Mouse (Mus musculus) liver, embryonic 12.5 days (tissue): ENCODE results near the gene Macrod1. TPM values are rescaled to one million over a fixed set of nuclear protein-coding genes. Genes with fewer than 3 reads are reported as not detected.
A peak's percentile ranks its signal among the peaks of the same experiment; 100 is the strongest.

Experiments used
- ATAC-seq: fragments of 200-750 bp; cut with Nextera tagmentation; 2 replicates; pipeline ENCODE4 v1.8.0; 2017; ENCODE audit warnings: moderate number of reproducible peaks, mild to moderate bottlenecking, moderate library complexity
- H3K27ac ChIP-seq: fragments of 300-500 bp; sonication (generic); 2 replicates; pipeline ENCODE4 v1.5.1; 2016; ENCODE audit warnings: mild to moderate bottlenecking
- H3K27me3 ChIP-seq: fragments of 300-500 bp; sonication (generic); replicated peaks from 2 replicates; pipeline ENCODE4 v1.6.1; 2016; ENCODE audit warnings: mild to moderate bottlenecking, moderate library complexity
- H3K36me3 ChIP-seq: fragments of 300-500 bp; sonication (generic); 2 replicates; pipeline ENCODE4 v1.6.1; 2016; ENCODE audit warnings: mild to moderate bottlenecking, moderate library complexity
- H3K4me1 ChIP-seq: fragments of 300-500 bp; sonication (generic); 2 replicates; pipeline ENCODE4 v1.6.1; 2016
- H3K4me2 ChIP-seq: fragments of 300-500 bp; sonication (generic); 2 replicates; pipeline ENCODE4 v1.6.1; 2016; ENCODE audit warnings: mild to moderate bottlenecking, moderate library complexity
- H3K4me3 ChIP-seq: fragments of 300-500 bp; sonication (generic); 2 replicates; pipeline ENCODE4 v1.5.1; 2016; ENCODE audit warnings: mild to moderate bottlenecking, moderate library complexity
- H3K9ac ChIP-seq: fragments of 300-500 bp; sonication (generic); 2 replicates; pipeline ENCODE4 v1.6.1; 2016; ENCODE audit warnings: mild to moderate bottlenecking, moderate library complexity
- H3K9me3 ChIP-seq: fragments of 300-500 bp; sonication (generic); replicated peaks from 2 replicates; pipeline ENCODE4 v1.6.1; 2016; ENCODE audit warnings: mild to moderate bottlenecking, moderate library complexity
- WGBS: fragments of 180-500 bp; shearing (Covaris S2); methylation state at CpG from one replicate; pipeline ENCODE4 v1.1.7; 2016; ENCODE audit not compliant: insufficient replicate concordance; 5-methylcytosine and 5-hydroxymethylcytosine counted together
- polyA plus RNA-seq: library from polyadenylated mRNA; unstranded; fragments of >200 nt; fragmentation: Nextera tagmentation; extraction: Ambion mirVana; gene quantifications from 2 replicates; pipeline ENCODE4 v1.2.1, GENCODE M21; 2016

Macrod1 gene
- polyA plus RNA-seq, 1 experiment from 2014 or later = 7.6 TPM

DNA sequence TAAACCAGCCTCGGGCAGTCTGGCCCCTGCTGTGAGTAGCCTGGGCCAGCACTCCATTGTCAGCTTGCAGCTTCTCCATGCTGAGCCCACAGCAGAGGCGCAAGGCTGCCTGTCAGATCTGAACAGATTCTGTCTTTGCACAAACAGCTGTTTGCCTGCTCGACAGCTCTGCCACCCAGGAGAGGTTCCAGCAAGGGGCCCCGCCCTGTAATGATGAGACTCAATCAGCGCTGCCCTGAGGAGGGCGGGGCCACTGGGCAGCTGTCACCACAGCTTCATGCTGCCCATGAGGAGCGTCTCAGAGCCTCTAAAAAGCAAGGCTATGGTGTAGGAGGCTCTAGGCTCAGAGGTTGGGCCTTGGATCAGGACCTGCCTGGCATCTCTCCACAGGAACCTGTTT lies 96.6 kb downstream of the Macrod1 start:
- no peaks in the 10 kb centered on the region for H3K36me3 ChIP-seq
- H3K27me3 ChIP-seq = peaks cover 94% of the 10 kb centered on the region
- 22% methylated on average over 7 of the region's 7 CpGs for WGBS
- no peak overlapping the region for H3K4me2 ChIP-seq
- ATAC-seq = no peak
- no peak overlapping the region for H3K27ac ChIP-seq
- H3K9ac ChIP-seq = no peak overlapping the region
- H3K9me3 ChIP-seq = no peaks in the 10 kb centered on the region
- no peak overlapping the region for H3K4me3 ChIP-seq
- no peaks in the 10 kb centered on the region for H3K4me1 ChIP-seq

DNA sequence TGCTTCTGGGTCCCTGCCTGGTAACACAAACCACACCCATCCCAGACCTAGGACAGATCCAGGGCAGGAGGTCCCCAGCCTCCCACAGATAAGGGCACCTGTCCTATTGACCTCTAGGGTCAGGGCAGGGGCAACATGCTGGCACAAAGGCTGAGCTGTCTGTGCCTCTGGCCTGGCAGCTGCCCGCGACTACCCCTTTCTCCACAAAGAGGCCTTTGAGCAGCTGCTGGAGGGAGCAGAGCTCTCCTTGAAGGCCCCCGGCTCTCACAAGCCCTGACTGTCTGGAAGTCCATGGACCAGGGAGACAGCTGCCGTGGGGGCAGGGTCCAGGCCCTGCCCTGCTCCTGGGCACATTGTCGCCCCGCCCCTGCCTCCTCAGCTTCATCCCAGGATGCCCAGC lies 98.6 kb downstream of the Macrod1 start:
- Histone ChIP-seq H3K27me3 (peaks cover 95% of the 10 kb centered on the region), H3K36me3 (no peaks in the 10 kb centered on the region), H3K27ac (no peak overlapping the region), H3K9ac (no peak overlapping the region), H3K4me3 (no peak overlapping the region), H3K4me2 (no peak overlapping the region), H3K9me3 (no peaks in the 10 kb centered on the region), H3K4me1 (peaks cover 3% of the 10 kb centered on the region)
- 70% methylated on average over 6 of the region's 6 CpGs for WGBS
- ATAC-seq = no peak

DNA sequence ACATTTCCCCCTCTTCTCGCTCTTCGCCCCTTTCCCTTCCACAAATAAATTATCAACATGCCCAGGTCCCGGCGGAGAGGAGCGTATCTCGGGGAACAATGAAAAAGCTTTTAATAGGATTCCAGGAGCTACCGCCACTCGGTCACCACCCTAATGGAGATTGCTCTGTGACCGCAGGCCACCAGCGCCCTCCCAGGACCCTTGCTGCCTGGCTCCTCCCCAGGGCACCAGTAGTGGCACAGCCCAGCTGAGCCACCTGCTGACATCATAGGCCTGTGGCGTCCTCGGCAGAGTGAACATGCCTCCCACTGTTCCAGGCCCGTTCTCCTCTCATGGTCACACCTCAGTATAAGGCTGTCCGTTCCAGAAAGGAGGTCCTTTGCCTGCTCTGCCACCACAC lies 101.1 kb downstream of the Macrod1 start:
- H3K4me1 ChIP-seq = peaks cover 9% of the 10 kb centered on the region
- H3K9ac ChIP-seq = no peak overlapping the region
- H3K4me2 ChIP-seq = no peak overlapping the region
- H3K9me3 ChIP-seq = no peaks in the 10 kb centered on the region
- H3K36me3 ChIP-seq = no peaks in the 10 kb centered on the region
- WGBS = 44% methylated on average over 14 of the region's 14 CpGs
- H3K27me3 ChIP-seq = peaks cover 95% of the 10 kb centered on the region
- no peak overlapping the region for H3K4me3 ChIP-seq
- ATAC-seq = no peak
- H3K27ac ChIP-seq = no peak overlapping the region

DNA sequence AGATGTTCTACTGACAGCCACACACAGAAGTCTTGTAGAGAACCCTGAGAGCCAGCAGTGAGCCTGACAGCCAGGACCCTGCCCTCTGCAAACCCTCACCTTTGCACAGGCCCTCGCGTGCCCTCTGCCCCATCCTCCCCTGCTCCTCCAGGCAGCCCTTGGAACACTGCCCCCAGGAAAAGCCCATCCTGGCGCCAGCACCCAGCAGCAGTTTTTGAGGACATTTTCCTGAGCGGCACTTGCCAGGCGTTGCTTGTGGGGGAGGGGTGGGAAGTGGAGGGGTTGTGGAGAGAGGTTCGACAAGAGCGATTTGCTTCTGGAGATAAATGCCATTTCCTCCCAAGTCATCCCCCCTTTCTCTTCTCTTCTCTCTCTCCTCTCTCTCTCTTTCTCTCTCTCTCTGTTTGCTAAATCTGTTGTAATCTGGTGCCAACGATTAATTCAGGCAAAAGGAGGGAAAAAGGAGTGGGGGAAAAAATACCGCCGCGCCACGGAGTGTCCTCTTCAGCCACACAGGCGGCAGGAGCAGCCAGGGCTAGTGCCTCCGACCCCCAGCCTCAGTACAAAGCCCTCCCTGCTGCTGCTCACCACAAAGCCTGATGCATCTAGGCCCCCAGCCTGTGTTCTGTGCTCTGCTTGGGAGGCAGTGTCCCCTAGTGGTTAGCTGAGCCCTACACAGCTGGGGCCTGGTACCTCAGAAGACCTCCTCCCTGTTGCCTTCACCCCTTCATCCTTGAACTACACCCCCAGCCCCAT lies 103.7 kb downstream of the Macrod1 start:
- Histone ChIP-seq H3K9me3 (no peaks in the 10 kb centered on the region), H3K27ac (no peak overlapping the region), H3K36me3 (no peaks in the 10 kb centered on the region), H3K4me1 (peaks cover 17% of the 10 kb centered on the region), H3K4me2 (no peak overlapping the region; the same call in 1 of the 2 replicates), H3K27me3 (peaks cover 98% of the 10 kb centered on the region), H3K9ac (no peak overlapping the region), H3K4me3 (no peak overlapping the region)
- 13% methylated on average over 14 of the region's 14 CpGs for WGBS
- ATAC-seq = no peak

DNA sequence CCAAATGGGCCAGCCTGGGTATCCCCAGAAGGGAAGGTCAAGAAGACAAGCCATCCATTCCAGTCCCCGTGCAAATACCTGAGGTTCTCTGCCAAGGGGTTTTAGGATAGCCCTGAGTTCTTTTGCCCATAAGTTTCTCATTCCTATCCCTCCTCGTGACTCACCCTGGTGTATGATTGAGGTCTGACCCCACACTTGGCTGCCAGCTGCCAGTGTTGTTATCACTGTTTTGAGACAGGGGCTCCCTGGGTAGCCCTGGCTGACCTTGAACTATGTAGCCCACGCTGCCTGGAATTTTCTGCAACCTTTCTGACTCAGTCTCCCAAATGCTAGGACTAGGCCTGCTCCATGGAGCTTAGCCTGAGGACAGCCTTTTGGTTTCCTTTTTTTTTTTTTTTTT lies 104.5 kb downstream of the Macrod1 start:
- no peak overlapping the region for H3K4me3 ChIP-seq
- H3K9me3 ChIP-seq = no peaks in the 10 kb centered on the region
- peaks cover 24% of the 10 kb centered on the region for H3K4me1 ChIP-seq
- no peaks in the 10 kb centered on the region for H3K36me3 ChIP-seq
- WGBS = 55% methylated on average over 3 of the region's 3 CpGs
- peaks cover 99% of the 10 kb centered on the region for H3K27me3 ChIP-seq
- H3K9ac ChIP-seq = no peak overlapping the region
- no peak for ATAC-seq
- H3K27ac ChIP-seq = no peak overlapping the region
- H3K4me2 ChIP-seq = no peak overlapping the region

DNA sequence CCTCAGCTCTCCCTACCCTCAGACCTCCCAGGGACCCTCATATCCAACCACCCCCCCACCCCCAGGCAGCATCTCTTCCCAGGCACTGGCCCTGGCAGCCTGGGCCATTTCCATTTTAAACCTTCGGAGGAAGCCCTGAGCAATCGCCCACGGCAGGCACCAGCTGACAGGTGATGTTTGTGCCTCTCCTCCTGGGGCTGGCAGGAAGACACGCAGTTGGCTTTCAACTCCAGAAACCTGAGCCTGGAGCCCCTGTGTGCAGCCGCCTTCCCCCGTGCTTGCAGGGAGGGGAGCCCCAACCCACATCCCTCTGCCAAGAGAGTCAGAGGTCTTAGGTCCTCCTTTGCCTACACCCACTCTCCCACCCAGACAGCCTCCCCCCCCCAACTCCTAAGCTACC lies 107.6 kb downstream of the Macrod1 start:
- Histone ChIP-seq H3K9me3 (no peaks in the 10 kb centered on the region), H3K4me3 (no peak overlapping the region), H3K27me3 (peaks cover 99% of the 10 kb centered on the region), H3K27ac (no peak overlapping the region), H3K4me2 (no peak overlapping the region), H3K4me1 (peaks cover 26% of the 10 kb centered on the region), H3K36me3 (no peaks in the 10 kb centered on the region), H3K9ac (no peak overlapping the region)
- ATAC-seq = no peak
- 16% methylated on average over 6 of the region's 6 CpGs for WGBS

DNA sequence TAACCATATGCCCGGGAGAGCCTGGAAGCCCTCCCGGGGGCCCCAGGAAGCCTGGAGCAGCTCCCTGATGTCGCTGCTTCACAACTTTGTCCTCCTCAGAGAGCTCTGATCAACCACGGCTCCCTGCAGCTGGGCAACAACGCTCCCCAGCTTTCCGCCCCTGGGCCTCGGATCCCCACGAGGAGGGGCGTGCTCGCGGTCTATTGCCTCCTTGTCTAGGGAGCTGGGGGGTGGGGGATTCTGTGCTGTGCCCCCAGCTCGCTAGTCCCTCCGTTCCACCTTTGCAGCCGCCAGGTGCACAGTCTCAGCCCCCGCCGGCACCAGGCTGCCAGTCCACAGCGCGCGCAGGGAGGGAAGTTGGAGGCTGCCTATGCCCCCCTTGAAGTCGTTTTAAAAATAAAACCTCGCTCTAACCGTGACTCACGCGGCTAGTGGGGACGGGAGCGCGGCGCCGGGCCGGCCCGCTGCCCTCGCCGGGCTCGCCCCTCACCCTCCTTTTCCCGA lies 108.3 kb downstream of the Macrod1 start:
- H3K36me3 ChIP-seq = no peaks in the 10 kb centered on the region
- H3K27me3 ChIP-seq = peaks cover 97% of the 10 kb centered on the region
- no peak for ATAC-seq
- H3K9ac ChIP-seq = no peak overlapping the region
- no peaks in the 10 kb centered on the region for H3K9me3 ChIP-seq
- H3K27ac ChIP-seq = no peak overlapping the region
- H3K4me1 ChIP-seq = peaks cover 26% of the 10 kb centered on the region
- peak overlapping the region; percentile 70 for H3K4me2 ChIP-seq
- WGBS = 3% methylated on average over 35 of the region's 35 CpGs
- peak overlapping the region; percentile 53 for H3K4me3 ChIP-seq

DNA sequence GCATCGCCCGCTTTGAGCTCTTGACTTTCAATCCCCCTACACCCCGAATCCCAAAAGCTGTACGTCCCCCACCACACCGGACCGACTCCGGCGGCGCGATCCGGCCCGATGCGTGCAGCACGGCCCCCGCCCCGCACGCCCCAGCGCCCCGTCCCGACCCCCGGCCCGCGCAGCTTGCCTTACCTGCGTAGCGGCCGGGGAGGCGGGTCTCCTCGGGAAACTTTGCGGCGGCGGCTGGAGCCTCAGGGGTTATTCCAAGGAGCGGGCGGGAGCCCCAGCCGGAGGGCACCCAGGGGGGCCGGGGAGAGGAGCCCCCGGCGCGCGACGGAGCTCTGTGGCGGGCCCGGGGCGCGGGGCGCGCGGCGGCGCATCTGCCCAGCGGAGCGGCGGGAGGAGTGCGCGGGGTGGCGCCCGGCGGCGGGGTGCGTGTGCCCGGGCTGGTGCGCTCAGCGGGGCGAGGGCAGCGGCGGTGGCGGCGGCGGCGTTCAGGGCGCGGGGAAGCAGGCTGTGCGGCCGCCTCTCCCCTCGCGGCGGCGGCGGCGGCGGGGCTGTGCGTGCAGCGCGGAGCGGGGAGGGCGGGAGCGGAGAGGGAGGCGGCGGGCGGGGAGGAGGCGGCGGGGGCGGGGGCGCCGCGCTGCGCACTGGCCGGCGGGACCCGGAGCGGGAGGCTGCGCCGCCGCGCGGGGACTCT lies 109.0 kb downstream of the Macrod1 start:
- Histone ChIP-seq H3K4me2 (peak overlapping the region; percentile 70), H3K4me1 (peaks cover 18% of the 10 kb centered on the region), H3K27me3 (peaks cover 93% of the 10 kb centered on the region), H3K4me3 (peak overlapping the region; percentile 53), H3K9me3 (no peaks in the 10 kb centered on the region), H3K36me3 (no peaks in the 10 kb centered on the region), H3K27ac (no peak overlapping the region), H3K9ac (peak overlapping the region; percentile 47)
- WGBS = 2% methylated on average over 74 of the region's 105 CpGs
- no peak for ATAC-seq

DNA sequence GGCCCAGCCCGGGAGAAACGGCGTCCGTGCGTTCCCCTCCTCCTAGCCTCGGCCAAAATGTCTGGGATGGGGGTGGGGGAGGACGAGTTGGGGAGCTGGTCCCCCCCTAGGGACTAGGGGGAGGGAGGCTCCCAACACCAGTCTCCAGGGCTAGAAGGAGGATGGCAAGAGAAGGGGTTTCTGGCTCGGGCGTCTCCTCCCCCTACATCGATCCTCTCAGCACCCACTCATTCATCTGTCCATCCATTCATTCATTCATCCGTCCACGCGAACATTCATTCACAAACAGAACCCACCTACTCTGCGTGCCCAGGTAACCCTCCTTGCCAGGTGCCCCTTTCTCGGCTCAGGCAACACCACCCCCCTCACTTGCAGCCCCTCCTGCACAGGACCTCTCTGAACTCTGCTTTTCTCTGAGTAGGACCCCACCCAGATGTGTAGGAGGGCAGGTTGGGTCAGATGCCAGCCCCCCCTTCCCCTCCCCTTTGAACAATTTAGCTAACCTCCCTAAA lies 109.6 kb downstream of the Macrod1 start:
- H3K27ac ChIP-seq = no peak overlapping the region
- peaks cover 21% of the 10 kb centered on the region for H3K4me1 ChIP-seq
- no peaks in the 10 kb centered on the region for H3K9me3 ChIP-seq
- H3K9ac ChIP-seq = no peak overlapping the region
- H3K36me3 ChIP-seq = no peaks in the 10 kb centered on the region
- H3K4me3 ChIP-seq = peak overlapping the region; percentile 53
- 3% methylated on average over 14 of the region's 15 CpGs for WGBS
- peaks cover 92% of the 10 kb centered on the region for H3K27me3 ChIP-seq
- ATAC-seq = no peak
- peak overlapping the region; percentile 70 for H3K4me2 ChIP-seq

DNA sequence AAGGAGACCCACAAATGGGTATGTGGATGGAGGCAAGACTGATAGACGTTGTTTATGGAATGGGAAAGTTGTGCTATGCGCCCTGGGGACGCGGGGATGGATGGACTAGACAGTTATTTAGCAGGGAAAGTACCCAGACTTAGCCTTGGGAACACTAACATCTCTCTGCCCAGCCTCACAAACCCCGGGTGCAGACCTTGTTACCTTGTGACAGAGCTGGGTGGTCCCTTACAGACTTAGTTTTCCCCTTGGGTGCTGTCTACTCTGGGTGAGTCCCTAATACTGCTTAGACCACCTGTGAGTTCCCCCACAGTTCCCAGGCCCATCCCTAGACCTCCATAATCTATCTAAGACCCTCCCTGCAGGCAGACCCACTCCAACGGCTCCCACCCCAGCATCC lies 110.2 kb downstream of the Macrod1 start:
- no peaks in the 10 kb centered on the region for H3K36me3 ChIP-seq
- H3K4me3 ChIP-seq = no peak overlapping the region
- no peak overlapping the region for H3K9ac ChIP-seq
- H3K27ac ChIP-seq = no peak overlapping the region
- peaks cover 93% of the 10 kb centered on the region for H3K27me3 ChIP-seq
- 10% methylated on average over 6 of the region's 6 CpGs for WGBS
- no peaks in the 10 kb centered on the region for H3K9me3 ChIP-seq
- H3K4me1 ChIP-seq = peaks cover 26% of the 10 kb centered on the region
- no peak for ATAC-seq
- no peak overlapping the region for H3K4me2 ChIP-seq

DNA sequence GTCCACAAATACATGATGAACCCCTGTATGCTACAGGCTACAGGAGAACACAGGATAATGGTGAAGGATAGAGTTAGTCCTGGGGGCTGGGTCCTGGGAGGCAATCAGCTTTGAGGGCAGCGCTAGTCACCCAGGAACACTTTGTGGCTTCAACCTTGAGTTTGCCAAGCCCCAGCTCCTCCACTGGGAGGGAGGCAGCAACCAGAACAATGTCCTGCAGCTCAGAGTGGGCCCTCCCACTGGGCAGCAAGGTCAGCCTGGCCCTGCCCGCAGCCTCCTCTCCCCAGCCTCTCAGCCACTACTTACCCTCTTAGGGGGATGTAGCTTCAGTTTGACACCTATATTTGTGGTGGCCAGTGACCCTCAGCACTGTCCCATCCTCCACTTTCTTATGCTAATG lies 111.8 kb downstream of the Macrod1 start:
- WGBS = 43% methylated on average over 2 of the region's 2 CpGs
- Histone ChIP-seq H3K36me3 (no peaks in the 10 kb centered on the region), H3K4me1 (peaks cover 34% of the 10 kb centered on the region), H3K9ac (no peak overlapping the region), H3K27ac (no peak overlapping the region), H3K4me3 (no peak overlapping the region), H3K4me2 (no peak overlapping the region), H3K9me3 (no peaks in the 10 kb centered on the region), H3K27me3 (peaks cover 90% of the 10 kb centered on the region)
- ATAC-seq = no peak

DNA sequence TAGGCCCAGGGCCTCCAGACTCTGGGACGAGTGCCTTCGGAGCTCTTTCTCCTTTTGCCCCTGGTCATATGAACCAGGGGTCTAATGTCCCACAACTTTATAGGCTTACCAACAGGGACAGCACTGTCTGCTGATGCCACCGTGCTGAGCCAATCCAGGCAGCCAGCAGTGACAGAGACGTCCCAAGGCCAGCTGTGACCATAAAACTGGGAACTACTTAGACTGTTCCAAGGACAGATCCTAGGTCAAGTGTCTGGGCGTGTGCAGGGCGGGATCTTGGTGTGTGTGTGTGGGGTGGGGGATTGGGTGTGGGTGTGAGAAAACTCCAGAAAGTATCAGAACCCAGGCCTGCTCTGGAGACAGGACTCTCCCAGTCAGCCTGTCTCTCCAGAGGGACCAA lies 114.3 kb downstream of the Macrod1 start:
- no peak for ATAC-seq
- no peak overlapping the region for H3K9ac ChIP-seq
- H3K4me1 ChIP-seq = peaks cover 20% of the 10 kb centered on the region
- no peaks in the 10 kb centered on the region for H3K9me3 ChIP-seq
- no peak overlapping the region for H3K4me2 ChIP-seq
- H3K27me3 ChIP-seq = peaks cover 80% of the 10 kb centered on the region
- no peak overlapping the region for H3K27ac ChIP-seq
- H3K36me3 ChIP-seq = no peaks in the 10 kb centered on the region
- WGBS = 66% methylated on average over 6 of the region's 6 CpGs
- no peak overlapping the region for H3K4me3 ChIP-seq
